Mouse (Mus musculus): ENCODE data around the gene Gm20931. TPM values are rescaled to one million over a fixed set of nuclear protein-coding genes. Genes with fewer than 3 reads are reported as not detected.

Gm20931 gene
- not detected for polyA plus RNA-seq (2015; fragmentation: Illumina TruSeq; extraction: RNeasy Lipid Tissue Mini Kit (QIAGEN cat#74804); ENCODE audit: low read depth, low replicate concordance)

DNA sequence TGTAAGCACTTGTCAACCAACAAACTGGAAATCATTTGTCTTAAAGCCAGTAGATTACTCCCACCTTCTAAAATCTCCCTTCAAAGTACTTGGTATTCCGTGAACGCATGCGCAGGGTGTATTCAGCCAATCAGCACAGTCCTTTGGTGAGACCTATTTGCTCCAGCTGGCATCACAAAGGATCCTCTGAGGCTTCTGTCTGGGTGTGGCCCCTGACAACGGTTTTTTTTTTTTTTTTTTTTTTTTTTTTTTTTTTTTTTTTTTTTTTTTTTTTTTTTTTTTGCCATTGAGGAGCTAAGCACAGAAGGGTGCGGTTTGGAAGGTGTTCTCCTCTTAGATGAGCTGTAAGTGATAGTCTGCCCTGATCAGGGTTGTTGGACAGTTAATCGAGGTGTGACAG, at the start of gene Gm20931:
Gm20931 (plus strand) TSS at position 301 of the 400 bp plus-strand sequence.

Data from brain, adult 10 weeks (tissue).